Mouse (Mus musculus) left cerebral cortex, postnatal 36 days (tissue): ENCODE data around the gene Map2k5. TPM values are rescaled to one million over a fixed set of nuclear protein-coding genes. Genes with fewer than 3 reads are reported as not detected.

Source experiments
- DNase-seq, 2 experiments: peaks; one replicate each; pipeline ENCODE4 v3.0.0; 2021 to 2022; ENCODE audit warnings: low spot score in 2 of 2, mixed read lengths in 1 of 2
- intact Hi-C: fragments of 180-260 bp; cut with DNase I; formaldehyde crosslinking; loops from one replicate; pipeline ENCODE4 v1.15.1; 2025
- total RNA-seq, 2 experiments: library from RNA; stranded (reverse); gene quantifications; 2 replicates each; pipeline ENCODE4 v1.2.3; 2021

Gene Map2k5
- total RNA-seq, 2 experiments from 2014 or later: 36.3 to 36.7 TPM

DNA sequence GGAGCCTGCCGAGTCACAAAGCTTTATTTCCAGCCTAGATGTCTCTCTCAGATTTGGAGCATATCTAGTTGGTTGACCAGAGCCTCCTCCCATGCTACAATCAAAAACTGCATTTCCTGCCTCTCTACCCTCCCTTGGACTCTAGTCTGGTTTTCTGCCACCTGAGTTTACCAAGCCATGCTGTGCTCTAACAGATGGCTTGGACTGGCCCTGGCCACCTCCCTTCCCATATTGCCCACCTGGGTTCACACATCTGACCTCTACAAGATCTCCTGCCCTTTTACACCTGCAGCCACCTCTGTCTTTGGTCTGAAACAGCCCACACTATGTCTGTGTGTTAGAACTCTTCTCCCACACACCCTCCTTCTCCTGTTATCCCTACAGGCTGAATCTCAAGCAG lies 29.6 kb downstream of the Map2k5 start:
- no peak for DNase-seq
- intact Hi-C loops: no loop called here

DNA sequence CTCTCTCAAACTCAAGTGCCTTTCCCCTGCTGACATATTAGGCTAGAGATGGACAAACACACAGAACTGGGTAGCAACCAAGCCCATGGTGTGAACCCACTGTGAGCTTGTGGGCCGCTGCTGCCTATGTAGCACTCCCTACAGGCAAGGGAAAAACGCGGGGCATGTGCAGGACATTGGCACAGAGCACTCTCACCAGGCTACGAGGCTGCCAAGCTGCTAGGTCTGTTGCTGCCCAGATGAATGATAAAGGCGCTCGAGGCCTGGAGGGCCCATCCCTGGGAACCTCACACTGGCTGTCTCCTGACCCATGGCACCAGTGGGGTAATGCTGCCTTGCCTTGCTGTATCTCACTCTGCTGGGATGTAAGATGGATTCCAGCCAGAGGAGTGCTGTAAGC lies 31.7 kb downstream of the Map2k5 start:
- intact Hi-C loops: no loop called here
- DNase-seq: no peak

DNA sequence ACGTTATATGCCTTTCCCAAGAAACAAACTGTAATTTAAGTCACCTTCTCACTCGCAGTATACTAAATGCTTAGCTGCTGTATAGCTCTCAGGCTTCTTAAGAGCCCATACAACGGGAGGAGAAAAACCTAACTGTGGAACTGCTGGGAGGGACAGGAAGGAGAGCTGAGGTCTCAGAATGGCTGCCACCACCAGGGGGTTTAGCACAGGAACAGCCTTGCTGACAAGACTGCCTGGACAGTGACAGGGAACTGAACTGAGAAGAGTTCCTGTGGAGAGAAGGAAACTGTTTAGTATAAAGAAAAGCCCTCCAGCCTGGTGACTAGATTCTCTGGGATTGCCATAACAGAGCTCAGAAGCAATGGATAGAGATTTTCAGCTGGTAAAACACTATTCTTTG lies 35.9 kb downstream of the Map2k5 start:
- intact Hi-C loops: no loop called here
- no peak for DNase-seq

DNA sequence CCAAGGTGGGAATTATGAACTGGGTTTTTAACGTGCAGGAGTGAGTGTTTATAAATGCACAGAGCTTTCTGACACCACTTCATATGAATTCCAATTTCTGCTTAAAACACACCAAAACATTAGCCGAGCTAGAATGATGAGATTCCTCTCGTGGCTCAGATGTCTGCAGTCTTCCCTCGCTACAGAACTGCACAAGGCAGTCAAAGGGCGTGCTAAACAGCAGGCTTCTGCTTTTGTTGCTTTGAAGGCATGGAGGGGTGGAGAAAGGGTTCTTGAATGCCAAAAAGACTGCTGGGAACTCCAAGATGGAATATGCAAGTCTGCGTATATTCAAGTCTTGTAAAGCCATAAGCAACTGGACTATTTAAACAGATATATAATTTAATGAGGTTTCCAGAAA lies 38.4 kb downstream of the Map2k5 start:
- DNase-seq: no peak
- intact Hi-C loops: no loop called here

DNA sequence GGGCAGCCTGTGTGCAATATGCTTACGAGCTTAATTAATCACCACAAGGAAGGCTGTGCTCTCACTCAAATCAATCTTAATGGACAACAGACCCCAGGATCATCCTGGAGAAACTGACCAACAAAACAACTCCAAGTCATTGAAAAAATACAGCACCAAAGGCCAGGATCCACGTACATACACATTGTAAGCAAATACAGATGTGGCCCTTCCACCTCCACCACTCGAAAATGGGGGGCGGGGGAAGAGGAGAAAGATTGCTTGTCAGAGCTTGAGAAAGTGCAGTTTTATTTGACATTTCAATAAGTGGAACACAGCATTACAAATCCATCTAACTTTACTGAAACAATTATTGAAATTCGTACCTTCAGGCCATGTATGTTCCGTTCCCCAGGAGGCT lies 39.0 kb downstream of the Map2k5 start:
- no peak for DNase-seq
- intact Hi-C loops: no loop called here

DNA sequence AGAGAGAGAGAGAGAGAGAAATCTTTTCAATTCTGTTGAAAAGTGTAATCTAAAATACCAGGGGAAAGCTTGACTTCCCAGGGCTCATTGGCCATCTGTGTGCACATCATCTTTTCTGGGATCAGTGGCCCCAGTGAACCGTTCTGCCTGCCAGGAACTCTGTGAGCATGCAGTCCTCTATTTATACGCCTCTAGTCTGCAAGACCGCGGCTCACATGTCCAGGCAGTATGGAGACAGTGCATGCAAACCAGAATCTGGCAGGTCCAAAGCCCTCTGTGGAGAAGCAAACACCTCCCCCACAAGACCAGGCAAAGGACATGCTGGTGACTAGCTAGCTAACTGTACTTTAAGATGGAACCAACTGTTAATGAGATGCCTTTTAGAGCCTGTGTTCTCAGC lies 41.9 kb downstream of the Map2k5 start:
- intact Hi-C loops: no loop called here
- DNase-seq: no peak

DNA sequence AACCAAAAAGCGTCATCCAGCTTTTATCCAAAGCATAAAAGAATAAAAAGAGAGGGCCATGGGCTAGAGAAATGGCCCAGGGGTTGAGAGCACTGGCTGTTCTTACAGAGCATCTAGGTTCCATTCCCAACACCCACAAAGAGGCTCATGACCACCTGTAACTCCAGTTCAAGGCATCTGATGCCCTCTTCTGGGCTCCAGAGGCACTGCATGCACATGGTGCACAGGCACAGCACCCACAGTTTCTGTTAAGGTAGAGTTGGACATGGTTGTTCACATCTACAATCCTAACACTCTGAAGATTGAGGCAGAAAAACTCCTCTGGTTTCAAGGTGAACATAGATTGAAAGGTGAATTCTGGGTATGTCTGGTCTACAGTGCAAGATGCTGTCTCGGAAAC lies 44.6 kb downstream of the Map2k5 start:
- DNase-seq: no peak
- intact Hi-C loops: no loop called here

DNA sequence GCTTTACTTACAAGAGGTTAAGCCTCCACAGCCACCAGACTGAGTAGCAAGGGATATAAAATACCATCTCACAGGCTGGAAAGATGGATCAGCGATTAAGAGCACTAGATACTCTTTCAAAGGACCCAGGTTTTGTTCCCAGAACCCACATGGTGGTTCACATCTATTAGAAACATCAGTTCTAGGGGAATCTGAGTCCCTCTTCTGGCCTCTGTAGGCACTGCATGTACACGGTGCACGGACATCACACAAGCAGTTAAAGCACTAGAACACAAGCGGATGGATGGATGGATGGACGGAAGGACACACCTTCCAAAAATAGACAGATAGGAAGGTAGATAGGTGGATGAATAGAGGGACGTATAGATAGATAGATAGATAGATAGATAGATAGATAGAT lies 46.5 kb downstream of the Map2k5 start:
- no peak for DNase-seq
- intact Hi-C loops: no loop called here

DNA sequence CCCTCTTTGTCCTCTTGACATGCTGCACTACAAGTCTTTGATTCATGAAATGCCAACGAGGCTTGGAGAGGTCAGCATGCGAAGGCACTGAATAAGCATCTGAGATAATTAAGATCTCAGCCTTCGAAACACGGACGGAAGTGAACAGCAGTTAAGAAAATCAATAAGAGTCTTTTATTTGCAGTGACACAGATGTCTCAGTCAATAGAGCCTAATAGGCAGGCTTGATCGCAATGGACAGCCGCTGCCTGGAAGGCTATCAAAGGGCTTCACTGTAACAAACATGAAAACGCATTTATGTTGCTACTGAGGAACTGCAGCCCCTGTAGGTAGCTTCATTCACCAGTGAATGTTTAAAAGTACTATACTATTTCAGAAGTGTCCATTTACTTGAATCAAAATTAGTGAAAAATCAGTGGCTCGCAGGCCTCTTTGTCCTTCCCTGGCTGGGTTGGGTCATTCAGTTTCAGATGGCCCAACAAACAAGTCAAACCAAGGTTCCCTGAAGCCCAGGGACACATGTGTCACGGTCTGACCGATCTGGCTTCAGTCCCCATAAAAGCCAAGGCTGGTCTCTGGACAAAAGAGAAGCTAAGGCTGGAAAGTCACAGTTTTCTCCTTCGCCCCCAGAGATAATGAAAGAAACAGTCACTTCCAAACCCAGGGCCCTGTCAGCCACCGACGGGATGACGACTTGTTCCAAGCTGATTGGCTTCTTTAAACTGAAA lies 48.6 kb downstream of the Map2k5 start:
- intact Hi-C loops: no loop called here
- no peak for DNase-seq

DNA sequence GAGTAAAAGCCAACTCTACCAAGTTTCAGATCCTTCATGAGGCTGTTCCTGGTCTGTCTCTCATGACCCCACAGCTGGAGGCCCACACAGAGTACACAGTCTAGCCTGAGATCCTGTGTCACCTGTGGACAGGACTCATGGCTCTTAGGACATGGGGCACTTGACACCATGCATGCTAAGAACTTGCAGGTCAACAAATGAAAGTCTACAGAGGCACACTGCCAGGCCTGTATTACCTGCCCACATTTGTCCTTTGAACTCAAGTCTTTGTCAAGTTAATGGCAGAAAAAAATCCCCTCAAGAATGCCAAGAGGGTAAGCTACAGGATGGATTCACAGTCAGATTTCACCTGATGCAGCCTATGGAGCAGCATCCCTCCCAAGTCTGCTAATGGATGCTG lies 62.5 kb downstream of the Map2k5 start:
- DNase-seq: no peak

DNA sequence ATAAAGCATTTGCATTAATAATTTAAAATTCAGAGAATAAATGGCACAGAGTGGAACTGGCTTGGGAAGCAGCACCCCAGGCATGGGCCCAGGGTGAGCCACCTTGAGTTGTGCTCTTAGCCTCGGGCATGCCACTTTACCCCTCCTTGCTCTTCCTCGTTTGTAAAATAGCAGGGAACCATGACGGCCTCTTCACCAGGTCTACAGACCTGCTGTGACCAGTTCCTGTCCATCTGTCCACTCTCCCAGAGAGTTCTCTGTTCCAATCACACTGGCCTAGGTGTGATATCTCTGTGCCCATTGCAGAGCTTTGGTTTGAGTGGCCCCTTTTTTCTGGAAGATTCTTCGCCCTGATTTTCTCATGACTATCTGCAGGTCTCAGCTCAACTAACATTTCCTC lies 63.6 kb downstream of the Map2k5 start:
- intact Hi-C loops: no loop called here
- no peak for DNase-seq

More for the DNA sequence above, 62.5 kb downstream of the Map2k5 start:
- intact Hi-C loops: no loop called here

DNA sequence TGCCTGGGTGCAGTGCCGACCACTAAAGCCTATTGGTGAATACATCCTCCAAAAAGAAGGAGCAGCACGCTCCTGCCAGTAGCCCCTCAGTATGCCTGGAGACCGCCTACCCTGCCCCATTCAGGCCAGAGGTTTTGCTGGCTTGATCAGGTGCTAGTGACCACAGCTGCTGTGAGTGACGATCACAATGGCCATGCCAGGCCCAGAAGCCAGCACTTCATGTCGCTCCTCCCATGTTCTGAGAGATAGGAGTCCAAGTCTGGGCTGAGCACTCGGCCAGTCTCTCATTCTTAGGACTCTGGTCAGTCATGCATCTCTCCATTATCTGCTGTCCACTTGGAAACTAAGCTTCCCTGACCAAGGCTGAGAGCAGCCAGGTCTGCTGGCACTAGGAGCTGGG lies 67.7 kb downstream of the Map2k5 start:
- intact Hi-C loops: no loop called here
- no peak for DNase-seq

DNA sequence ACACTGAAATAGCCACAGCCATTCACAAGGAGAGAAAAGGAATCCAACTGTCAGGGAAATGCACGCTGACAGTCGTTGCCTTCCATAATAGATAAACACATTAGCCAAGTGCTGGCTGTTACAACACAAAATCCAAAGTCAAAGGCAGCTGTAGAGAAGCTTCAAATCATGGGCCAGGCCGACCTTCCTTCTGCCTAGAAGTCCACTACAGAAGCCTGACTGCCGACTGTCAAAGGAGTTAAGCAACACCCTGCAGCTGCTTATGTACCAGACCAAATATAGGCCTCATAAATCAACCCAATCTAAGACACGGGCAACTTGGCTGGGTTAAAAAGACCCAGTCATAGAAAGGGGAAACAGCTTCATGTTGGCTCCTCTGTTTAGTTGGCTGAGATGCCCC lies 68.7 kb downstream of the Map2k5 start:
- no peak for DNase-seq
- intact Hi-C loops: no loop called here

DNA sequence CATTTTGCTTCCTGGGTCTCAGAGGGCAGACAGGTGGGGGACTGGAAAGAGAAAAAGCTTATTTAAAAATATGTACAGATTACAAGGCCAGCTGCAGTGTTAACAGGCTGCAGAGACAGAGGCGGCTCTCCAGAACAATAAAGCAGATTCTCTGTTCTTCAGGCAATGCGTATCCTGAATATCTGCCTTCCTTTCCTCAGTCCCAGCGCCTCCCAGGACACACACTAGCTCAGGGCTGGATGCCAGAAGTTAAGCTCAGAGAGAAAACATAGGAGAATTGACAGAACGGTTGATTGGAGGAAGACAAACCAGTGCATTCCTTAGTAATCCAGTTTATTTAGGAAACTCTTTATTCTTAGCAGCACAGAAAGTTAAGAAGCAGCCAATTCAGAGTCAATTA lies 69.3 kb downstream of the Map2k5 start:
- intact Hi-C loops: no loop called here
- DNase-seq: no peak

DNA sequence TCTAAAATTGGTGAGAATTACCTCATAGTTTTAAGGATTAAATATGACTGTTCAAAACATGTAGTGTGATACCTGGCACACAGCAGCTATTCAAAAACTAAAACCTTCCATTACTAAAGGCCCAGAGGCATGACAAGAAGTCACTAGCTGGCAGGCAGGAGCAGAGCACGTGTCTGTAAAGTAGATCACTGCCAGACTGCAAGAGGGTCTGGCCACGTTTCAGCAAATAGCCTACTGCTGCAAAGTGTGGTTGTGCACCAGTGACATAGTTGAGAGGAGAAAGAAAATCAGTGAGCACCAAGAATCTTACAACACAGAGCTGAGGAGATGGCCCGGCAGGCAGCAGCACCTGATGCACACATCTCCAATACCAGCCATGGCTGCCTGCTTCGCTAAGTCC lies 75.2 kb downstream of the Map2k5 start:
- intact Hi-C loops: no loop called here
- no peak for DNase-seq

DNA sequence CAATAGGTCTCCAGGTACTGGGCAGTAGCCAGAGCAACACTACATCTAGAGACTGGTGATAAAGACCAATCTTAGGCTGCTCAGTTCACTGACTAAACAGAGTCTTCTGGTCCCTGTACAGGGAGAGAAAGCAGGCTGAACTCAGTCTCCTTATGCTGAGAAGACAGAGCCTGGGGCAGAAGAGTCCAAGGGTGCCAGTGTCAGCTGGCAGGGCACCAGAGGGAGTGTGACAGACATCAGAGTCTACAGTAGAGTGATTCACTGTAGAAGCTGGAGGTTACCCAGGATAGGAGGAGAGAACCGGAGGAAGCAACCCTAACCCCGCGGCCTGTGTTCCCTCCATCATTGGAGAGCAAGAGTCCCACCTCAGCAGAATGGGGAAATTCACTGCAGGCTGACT lies 79.0 kb downstream of the Map2k5 start:
- intact Hi-C loops: no loop called here
- DNase-seq: no peak

DNA sequence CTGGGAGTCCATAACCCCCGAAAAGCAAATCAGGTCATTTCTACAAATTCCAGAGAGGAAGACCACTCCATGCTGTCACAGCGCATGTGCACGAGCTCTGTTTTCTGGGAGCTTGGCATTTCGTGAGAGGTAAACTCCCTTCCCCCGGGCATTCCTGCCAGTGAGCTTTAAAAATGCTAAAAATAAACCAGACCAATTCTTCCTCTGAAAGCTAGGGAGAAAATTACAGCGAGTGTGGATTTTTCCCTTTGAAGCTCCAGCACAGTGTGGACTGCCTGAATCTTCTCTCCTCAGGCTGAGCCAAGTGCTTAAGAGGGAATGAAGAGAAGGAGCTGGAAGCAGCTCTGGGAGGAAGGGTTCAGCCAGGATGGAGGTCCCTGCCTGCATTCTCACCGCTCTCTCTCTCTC lies 82.1 kb downstream of the Map2k5 start:
- DNase-seq: peak; percentile 52
- intact Hi-C loops: no loop called here

DNA sequence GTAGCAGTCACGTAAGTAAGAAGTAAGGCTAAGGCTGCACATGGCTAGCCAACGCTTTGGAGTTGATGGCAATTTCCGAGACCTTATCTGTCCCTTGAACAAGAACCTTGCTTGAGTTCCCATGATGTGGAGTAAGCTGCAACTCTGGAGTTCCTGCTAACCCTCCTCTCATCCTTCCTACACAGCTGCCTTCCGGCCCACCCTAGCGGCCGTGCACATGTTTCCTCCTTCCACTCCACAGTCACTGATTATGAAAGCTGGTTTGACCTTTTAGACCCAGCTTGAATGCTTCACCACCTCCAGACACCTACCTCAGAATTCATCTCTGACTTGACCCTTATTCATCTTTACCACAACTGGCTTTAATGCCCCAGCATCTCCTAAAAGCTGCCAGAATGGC lies 82.9 kb downstream of the Map2k5 start:
- intact Hi-C loops: no loop called here
- no peak for DNase-seq

DNA sequence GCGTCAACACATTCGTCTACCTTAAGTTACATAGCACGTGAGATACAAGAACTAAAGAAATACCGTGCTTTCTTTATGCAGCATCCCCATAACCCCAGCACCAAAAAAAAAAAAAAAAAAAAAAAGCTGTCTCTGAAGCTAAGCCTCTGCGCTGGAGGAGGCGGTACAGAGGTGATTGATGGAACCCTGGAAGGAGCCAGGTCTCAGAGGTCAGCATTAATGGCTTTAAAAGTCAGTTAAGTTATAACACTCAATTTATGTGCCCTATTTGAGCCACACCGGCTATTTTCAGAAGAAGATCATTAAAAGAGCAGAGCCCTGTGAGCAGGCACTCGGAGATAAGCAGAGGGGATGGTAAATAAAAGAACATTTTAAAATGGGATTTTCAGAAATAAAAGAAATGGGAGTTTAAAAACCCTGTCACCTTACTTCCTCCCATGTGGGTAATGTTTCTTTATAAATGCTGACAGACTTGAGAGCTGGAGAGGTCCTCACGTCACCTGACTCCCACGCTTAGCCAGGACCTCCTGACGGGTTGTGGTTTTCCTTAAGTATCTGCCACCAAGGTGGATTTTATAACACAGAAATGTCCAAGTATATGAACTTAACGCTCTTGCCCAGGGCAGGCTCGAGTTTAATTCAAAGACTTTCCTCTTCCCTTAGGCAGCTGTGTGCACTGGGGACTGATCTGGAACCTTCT lies 83.8 kb downstream of the Map2k5 start:
- intact Hi-C loops: no loop called here

DNA sequence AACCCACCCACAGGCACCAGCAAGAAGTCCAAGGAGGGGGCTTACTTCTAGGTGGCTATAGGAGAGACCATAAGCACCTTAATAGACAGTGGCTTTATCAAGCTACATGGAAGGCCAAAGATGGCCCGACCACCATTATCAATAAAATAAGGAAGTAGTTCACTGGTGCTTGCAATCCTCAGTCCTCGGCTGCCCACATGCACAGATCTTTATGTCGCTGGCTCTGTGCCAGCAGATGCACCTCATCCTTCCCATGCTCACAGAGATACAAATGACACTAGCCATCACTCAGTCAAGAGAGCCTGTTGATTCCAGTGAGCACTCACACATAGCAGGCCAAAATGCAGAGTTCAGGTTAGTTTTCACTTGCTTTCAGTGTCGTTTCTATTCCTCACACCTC lies 89.0 kb downstream of the Map2k5 start:
- intact Hi-C loops: no loop called here
- DNase-seq: no peak

More for the DNA sequence above, 83.8 kb downstream of the Map2k5 start:
- DNase-seq: no peak

DNA sequence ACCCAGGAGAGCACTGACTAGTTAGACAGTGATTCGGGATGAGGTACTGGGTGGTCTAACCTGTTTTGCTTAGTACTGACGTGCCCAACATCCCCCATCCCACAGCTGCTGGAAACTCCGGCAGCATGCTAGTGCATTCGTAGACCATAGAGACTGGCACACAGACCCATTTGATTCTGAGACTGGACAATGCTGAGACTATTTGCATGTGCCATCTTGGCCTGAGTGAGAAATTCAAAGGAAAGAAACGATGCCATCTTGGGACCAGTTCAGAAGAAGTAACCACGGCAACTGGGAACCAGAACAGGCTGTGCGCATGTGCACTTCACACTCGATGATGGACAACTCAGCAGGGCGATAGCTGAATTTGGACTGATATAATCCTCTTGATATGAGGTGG lies 93.3 kb downstream of the Map2k5 start:
- DNase-seq: no peak
- intact Hi-C loops: no loop called here

DNA sequence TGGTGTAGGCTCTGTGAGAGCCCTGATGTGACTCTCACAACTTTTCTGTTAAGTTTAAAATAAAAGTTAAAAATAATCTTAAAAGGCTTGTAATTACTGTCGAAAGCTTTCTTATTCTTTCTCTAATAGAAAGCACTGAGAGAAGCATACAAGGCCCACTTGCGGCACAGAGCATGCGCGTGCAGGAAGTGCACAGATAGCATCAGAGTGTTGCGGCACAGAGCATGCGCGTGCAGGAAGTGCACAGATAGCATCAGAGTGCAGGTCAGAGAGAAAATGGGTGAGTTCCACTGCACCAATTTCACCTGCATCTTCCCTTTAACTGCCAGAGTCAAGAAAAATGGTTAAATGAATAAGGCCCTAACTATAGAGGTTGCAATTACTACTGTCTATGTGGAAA lies 95.7 kb downstream of the Map2k5 start:
- intact Hi-C loops: no loop called here
- no peak for DNase-seq
